Mouse (Mus musculus) embryonic facial prominence, embryonic 12.5 days (tissue): Measurements from ENCODE around the gene Stk40. TPM values are rescaled to one million over a fixed set of nuclear protein-coding genes. Genes with fewer than 3 reads are reported as not detected.

Experiments
- ATAC-seq: fragments of 200-750 bp; cut with Nextera tagmentation; 2 replicates; pipeline ENCODE4 v1.8.0; 2017; ENCODE audit not compliant: insufficient number of reproducible peaks, insufficient read depth, low FRiP score, low TSS enrichment
- H3K27ac ChIP-seq: fragments of 300-500 bp; sonication (generic); 2 replicates; pipeline ENCODE4 v1.5.1; 2016; ENCODE audit warnings: mild to moderate bottlenecking
- H3K27me3 ChIP-seq: fragments of 300-500 bp; sonication (generic); 2 replicates; pipeline ENCODE4 v1.6.1; 2016; ENCODE audit warnings: mild to moderate bottlenecking, moderate library complexity
- H3K36me3 ChIP-seq: fragments of 300-500 bp; sonication (generic); 2 replicates; pipeline ENCODE4 v1.6.1; 2016; ENCODE audit warnings: mild to moderate bottlenecking
- H3K4me1 ChIP-seq: fragments of 300-500 bp; sonication (generic); 2 replicates; pipeline ENCODE4 v1.6.1; 2016
- H3K4me2 ChIP-seq: fragments of 300-500 bp; sonication (generic); replicated peaks from 2 replicates; pipeline ENCODE4 v1.6.1; 2016; ENCODE audit warnings: mild to moderate bottlenecking, moderate library complexity
- H3K4me3 ChIP-seq: fragments of 300-500 bp; sonication (generic); 2 replicates; pipeline ENCODE4 v1.5.1; 2016; ENCODE audit warnings: mild to moderate bottlenecking
- H3K9ac ChIP-seq: fragments of 300-500 bp; sonication (generic); 2 replicates; pipeline ENCODE4 v1.6.1; 2016; ENCODE audit warnings: mild to moderate bottlenecking, moderate library complexity
- H3K9me3 ChIP-seq: fragments of 300-500 bp; sonication (generic); 2 replicates; pipeline ENCODE4 v1.6.1; 2016; ENCODE audit warnings: mild to moderate bottlenecking, moderate library complexity
- WGBS: fragments of 180-500 bp; shearing (Covaris S2); methylation state at CpG from one replicate; pipeline ENCODE4 v1.1.7; 2016; 5-methylcytosine and 5-hydroxymethylcytosine counted together
- polyA plus RNA-seq: library from polyadenylated mRNA; unstranded; fragments of >200 nt; fragmentation: Nextera tagmentation; extraction: Ambion mirVana; gene quantifications from 2 replicates; pipeline ENCODE4 v1.2.1, GENCODE M21; 2016

The Stk40 gene
- polyA plus RNA-seq, 1 experiment from 2014 or later: 48.0 TPM

- no peak for ATAC-seq
- H3K27ac ChIP-seq: peak overlapping the region; percentile 48; the same call in 1 of the 2 replicates
- WGBS: 78% methylated on average over 6 of the region's 6 CpGs
- H3K9ac ChIP-seq: no peak overlapping the region
- peaks cover 55% of the 10 kb centered on the region for H3K36me3 ChIP-seq
- H3K4me3 ChIP-seq: no peak overlapping the region
- H3K4me1 ChIP-seq: peaks cover 36% of the 10 kb centered on the region
- H3K9me3 ChIP-seq: no peaks in the 10 kb centered on the region
- no peaks in the 10 kb centered on the region for H3K27me3 ChIP-seq
- no peak overlapping the region for H3K4me2 ChIP-seq
Observed at GRCm38 (mm10) chr4:126132636-126133264, 29.0 kb downstream of the Stk40 start.

GRCm38 (mm10) chr4:126134236-126134635 is 30.5 kb downstream of the Stk40 start:
- Histone ChIP-seq H3K4me1 (peaks cover 36% of the 10 kb centered on the region), H3K36me3 (peaks cover 55% of the 10 kb centered on the region), H3K9me3 (no peaks in the 10 kb centered on the region), H3K4me2 (no peak overlapping the region), H3K27me3 (no peaks in the 10 kb centered on the region), H3K9ac (no peak overlapping the region), H3K27ac (no peak overlapping the region), H3K4me3 (no peak overlapping the region)
- no peak for ATAC-seq
- 94% methylated on average over 4 of the region's 4 CpGs for WGBS

- Histone ChIP-seq H3K4me3 (no peak overlapping the region), H3K27me3 (no peaks in the 10 kb centered on the region), H3K4me1 (peaks cover 36% of the 10 kb centered on the region), H3K4me2 (no peak overlapping the region), H3K9ac (no peak overlapping the region), H3K27ac (no peak overlapping the region), H3K36me3 (peaks cover 55% of the 10 kb centered on the region), H3K9me3 (no peaks in the 10 kb centered on the region)
- WGBS: 86% methylated on average over 4 of the region's 4 CpGs
- ATAC-seq: no peak
Observed at GRCm38 (mm10) chr4:126134639-126135038, 30.9 kb downstream of the Stk40 start.

- Histone ChIP-seq H3K4me3 (no peak overlapping the region), H3K4me1 (peaks cover 11% of the 10 kb centered on the region; the same call in 1 of the 2 replicates), H3K9me3 (no peaks in the 10 kb centered on the region), H3K27ac (no peak overlapping the region), H3K27me3 (no peaks in the 10 kb centered on the region), H3K4me2 (no peak overlapping the region), H3K36me3 (peaks cover 65% of the 10 kb centered on the region), H3K9ac (0 out of 2 replicates have a peak overlapping the region, but pooled peaks have one; percentile 27)
- no peak for ATAC-seq
- WGBS: 90% methylated on average over 4 of the region's 4 CpGs
Observed at GRCm38 (mm10) chr4:126137773-126138172, 34.0 kb downstream of the Stk40 start.

- Histone ChIP-seq H3K27ac (peak overlapping the region; percentile 37), H3K9ac (no peak overlapping the region), H3K27me3 (no peaks in the 10 kb centered on the region), H3K9me3 (no peaks in the 10 kb centered on the region), H3K36me3 (peaks cover 48% of the 10 kb centered on the region), H3K4me1 (0 out of 2 replicates have a peak, but pooled peaks cover 5% of the 10 kb centered on the region), H3K4me2 (no peak overlapping the region), H3K4me3 (no peak overlapping the region)
- WGBS: 59% methylated on average over 5 of the region's 5 CpGs
- ATAC-seq: no peak
Observed at GRCm38 (mm10) chr4:126141021-126141420, 37.3 kb downstream of the Stk40 start.

- Histone ChIP-seq H3K36me3 (0 out of 2 replicates have a peak, but pooled peaks cover 7% of the 10 kb centered on the region), H3K4me1 (peaks cover 32% of the 10 kb centered on the region), H3K4me2 (no peak overlapping the region), H3K9ac (no peak overlapping the region), H3K9me3 (no peaks in the 10 kb centered on the region), H3K4me3 (no peak overlapping the region), H3K27ac (no peak overlapping the region), H3K27me3 (no peaks in the 10 kb centered on the region)
- whole genome bisulfite sequencing: 37% methylated on average over 4 of the region's 4 CpGs
- no peak for ATAC-seq
Observed at GRCm38 (mm10) chr4:126145396-126145795, 41.6 kb downstream of the Stk40 start.

GRCm38 (mm10) chr4:126146974-126147532 is 43.3 kb downstream of the Stk40 start:
- peak overlapping the region; percentile 92 for H3K4me2 ChIP-seq
- peaks cover 38% of the 10 kb centered on the region for H3K4me1 ChIP-seq
- peak overlapping the region; percentile 95 for H3K27ac ChIP-seq
- H3K9me3 ChIP-seq: no peaks in the 10 kb centered on the region
- H3K36me3 ChIP-seq: no peaks in the 10 kb centered on the region
- ATAC-seq: no peak
- H3K27me3 ChIP-seq: no peaks in the 10 kb centered on the region
- H3K4me3 ChIP-seq: peak overlapping the region; percentile 55; the same call in 1 of the 2 replicates
- WGBS: 21% methylated on average over 9 of the region's 9 CpGs
- H3K9ac ChIP-seq: no peak overlapping the region

GRCm38 (mm10) chr4:126147533-126148160 is 43.9 kb downstream of the Stk40 start, which contains the start of gene Eva1b:
Gene Eva1b (plus strand): TSS chr4:126147744.
- ATAC-seq: peak; percentile 7; the same call in 1 of the 2 replicates
- peak within 1 kb of the TSS; percentile 95 for H3K27ac ChIP-seq
- H3K4me2 ChIP-seq: peak within 1 kb of the TSS; percentile 92
- H3K36me3 ChIP-seq: 0 out of 2 replicates have a peak, but pooled peaks cover 3% of the 10 kb centered on the region
- H3K4me1 ChIP-seq: peaks cover 38% of the 10 kb centered on the region
- whole genome bisulfite sequencing: 2% methylated on average over 24 of the region's 24 CpGs
- H3K9me3 ChIP-seq: no peaks in the 10 kb centered on the region
- peak within 1 kb of the TSS; percentile 68 for H3K9ac ChIP-seq
- no peaks in the 10 kb centered on the region for H3K27me3 ChIP-seq
- peak within 1 kb of the TSS; percentile 55 for H3K4me3 ChIP-seq

GRCm38 (mm10) chr4:126148161-126148961 is 44.6 kb downstream of the Stk40 start:
- Histone ChIP-seq H3K9ac (peak overlapping the region; percentile 68), H3K27me3 (no peaks in the 10 kb centered on the region), H3K4me2 (peak overlapping the region; percentile 92), H3K4me1 (peaks cover 38% of the 10 kb centered on the region), H3K36me3 (0 out of 2 replicates have a peak, but pooled peaks cover 6% of the 10 kb centered on the region), H3K27ac (peak overlapping the region; percentile 95), H3K9me3 (no peaks in the 10 kb centered on the region), H3K4me3 (peak overlapping the region; percentile 55)
- 1% methylated on average over 59 of the region's 67 CpGs for WGBS
- peak; percentile 5; the same call in 1 of the 2 replicates for ATAC-seq

GRCm38 (mm10) chr4:126149041-126149676 is 45.4 kb downstream of the Stk40 start:
- Histone ChIP-seq H3K9ac (peak overlapping the region; percentile 68), H3K4me3 (peak overlapping the region; percentile 55), H3K4me1 (peaks cover 38% of the 10 kb centered on the region), H3K27ac (peak overlapping the region; percentile 95), H3K4me2 (peak overlapping the region; percentile 92), H3K36me3 (0 out of 2 replicates have a peak, but pooled peaks cover 7% of the 10 kb centered on the region), H3K27me3 (no peaks in the 10 kb centered on the region), H3K9me3 (no peaks in the 10 kb centered on the region)
- 9% methylated on average over 42 of the region's 42 CpGs for WGBS
- no peak for ATAC-seq

- Histone ChIP-seq H3K9ac (no peak overlapping the region), H3K27ac (peak overlapping the region; percentile 95), H3K36me3 (0 out of 2 replicates have a peak, but pooled peaks cover 7% of the 10 kb centered on the region), H3K4me3 (peak overlapping the region; percentile 55), H3K4me1 (peaks cover 38% of the 10 kb centered on the region), H3K4me2 (peak overlapping the region; percentile 92), H3K27me3 (no peaks in the 10 kb centered on the region), H3K9me3 (no peaks in the 10 kb centered on the region)
- WGBS: 15% methylated on average over 10 of the region's 10 CpGs
- no peak for ATAC-seq
Observed at GRCm38 (mm10) chr4:126149798-126150197, 46.0 kb downstream of the Stk40 start.
